Mouse (Mus musculus) R1 (cell line): ENCODE measurements around the gene Ubr1.
A peak's percentile ranks its signal among the peaks of the same experiment; 100 is the strongest.
"Not testable (repeated sequence)": the region's sequence is repeated elsewhere in the genome, so short reads cannot be mapped to it uniquely, and the experiment has no call there.

Experiments
- DNase-seq: peaks from one replicate; pipeline ENCODE4 v3.0.0-alpha.2; 2018; ENCODE audit warnings: low read depth, low spot score

Ubr1 gene

GRCm38 (mm10) chr2:120970559-120971080 is at the start of gene Ubr1:
Gene Ubr1, minus strand, starts transcription at chr2:120970715.
- DNase-seq = peak; percentile 93

- DNase-seq = no peak
Observed at GRCm38 (mm10) chr2:121017151-121017550, 46.6 kb upstream of the Ubr1 start.

DNA sequence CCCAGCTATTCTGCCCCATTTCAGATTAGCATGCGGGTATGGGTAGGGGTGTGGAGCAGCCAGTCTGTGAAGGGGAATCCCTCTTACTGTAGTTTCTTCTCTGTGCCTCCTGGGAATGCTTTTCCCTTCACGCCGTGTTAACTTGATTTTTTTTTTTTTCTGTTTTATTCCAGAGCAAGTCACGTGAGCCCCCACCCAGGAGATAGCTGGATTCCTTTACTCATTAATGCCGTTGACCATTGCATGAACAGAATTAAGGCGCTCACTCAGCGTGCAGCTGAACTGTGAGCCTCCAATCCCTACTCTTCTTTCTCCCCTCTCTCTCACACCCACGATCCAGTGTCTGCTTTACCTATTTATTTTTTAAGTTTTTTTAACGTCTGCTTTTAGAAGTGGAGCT is 45.7 kb upstream of the Ubr1 start:
- DNase-seq = no peak

GRCm38 (mm10) chr2:121015507-121015906 is 45.0 kb upstream of the Ubr1 start:
- no peak for DNase-seq

DNA sequence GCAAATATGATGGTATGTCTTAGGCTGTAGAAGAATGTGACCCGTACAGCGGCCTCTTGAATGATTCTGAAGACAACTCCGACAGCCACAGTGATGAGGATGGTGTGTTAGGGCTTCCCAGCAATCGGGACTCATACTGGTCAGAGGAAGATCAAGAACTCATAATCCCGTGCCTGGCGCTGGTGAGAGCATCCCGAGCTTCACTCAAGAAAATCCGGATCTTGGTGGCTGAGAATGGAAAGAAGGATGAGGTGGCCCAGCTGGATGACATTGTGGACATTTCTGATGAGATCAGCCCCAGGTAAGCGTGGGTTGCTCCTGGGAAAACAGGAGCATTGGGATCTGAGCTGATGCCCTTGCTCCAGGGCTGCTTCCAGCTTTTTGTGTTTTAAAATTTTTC is 42.2 kb upstream of the Ubr1 start:
- DNase-seq = no peak

DNA sequence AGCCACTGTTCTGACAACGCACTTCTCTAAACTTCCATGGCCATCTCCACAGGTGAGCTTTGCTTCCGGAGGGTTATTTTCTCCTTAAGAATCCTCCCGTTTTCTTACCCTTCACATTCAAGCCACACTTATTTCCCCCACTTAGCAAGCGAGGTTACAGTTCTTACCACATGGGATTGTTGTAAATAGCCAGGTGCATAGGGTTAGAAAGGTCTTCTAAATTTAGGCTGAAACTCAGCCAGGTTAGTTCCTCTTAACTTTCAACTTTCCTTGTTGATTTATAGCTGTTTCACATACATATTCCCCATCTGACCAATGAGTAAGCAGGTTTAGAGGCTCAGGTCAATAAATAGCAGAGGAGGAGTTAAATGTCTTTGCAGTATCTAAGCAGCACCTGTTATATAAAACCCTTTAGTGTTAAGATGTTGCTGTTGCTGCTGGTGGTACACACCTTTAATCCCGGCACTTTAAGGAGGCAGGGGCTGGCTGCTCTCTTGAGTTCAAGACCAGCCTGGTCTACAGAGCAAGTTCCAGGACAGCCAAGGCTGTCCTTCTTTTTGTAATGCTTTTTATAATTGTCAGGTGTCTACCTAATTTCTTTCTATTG is 38.7 kb upstream of the Ubr1 start:
- DNase-seq = no peak

GRCm38 (mm10) chr2:121008664-121009007 is 38.1 kb upstream of the Ubr1 start:
- DNase-seq = no peak

GRCm38 (mm10) chr2:121007925-121008663 is 37.6 kb upstream of the Ubr1 start, which contains the start of gene Ccndbp1:
Gene Ccndbp1, plus strand, starts transcription at chr2:121008403.
- peak; percentile 97 for DNase-seq

GRCm38 (mm10) chr2:121006986-121007385 is 36.5 kb upstream of the Ubr1 start:
- DNase-seq = no peak

GRCm38 (mm10) chr2:121004018-121004811 is 33.7 kb upstream of the Ubr1 start:
- DNase-seq = no peak

- peak; percentile 69 for DNase-seq
Observed at GRCm38 (mm10) chr2:121003586-121003985, 33.1 kb upstream of the Ubr1 start.

DNA sequence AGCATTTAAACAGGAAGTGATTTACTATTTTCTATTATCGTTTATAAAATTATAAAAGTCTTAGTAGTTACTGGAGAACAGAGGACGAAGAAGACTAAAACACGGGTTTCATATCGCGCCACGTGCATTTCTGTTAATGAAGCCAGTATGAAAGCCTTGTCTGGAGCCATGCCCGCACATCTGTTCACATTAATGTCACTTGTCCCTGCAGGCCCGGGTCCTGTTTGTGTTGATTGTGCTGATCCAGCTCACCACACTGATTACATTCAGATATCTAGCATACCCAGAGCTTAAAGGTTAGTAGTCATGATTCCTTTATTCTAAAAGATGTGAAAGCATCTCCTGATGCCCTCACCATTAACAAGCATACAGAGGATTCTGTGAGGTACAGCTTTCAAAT is 28.3 kb upstream of the Ubr1 start:
- DNase-seq = no peak

- not testable (repeated sequence) for DNase-seq
Observed at GRCm38 (mm10) chr2:120996607-120997006, 26.1 kb upstream of the Ubr1 start.

- DNase-seq = peak; percentile 69
Observed at GRCm38 (mm10) chr2:120991196-120991595, 20.7 kb upstream of the Ubr1 start.

GRCm38 (mm10) chr2:120985241-120985640 is 14.7 kb upstream of the Ubr1 start:
- DNase-seq = peak; percentile 73

DNA sequence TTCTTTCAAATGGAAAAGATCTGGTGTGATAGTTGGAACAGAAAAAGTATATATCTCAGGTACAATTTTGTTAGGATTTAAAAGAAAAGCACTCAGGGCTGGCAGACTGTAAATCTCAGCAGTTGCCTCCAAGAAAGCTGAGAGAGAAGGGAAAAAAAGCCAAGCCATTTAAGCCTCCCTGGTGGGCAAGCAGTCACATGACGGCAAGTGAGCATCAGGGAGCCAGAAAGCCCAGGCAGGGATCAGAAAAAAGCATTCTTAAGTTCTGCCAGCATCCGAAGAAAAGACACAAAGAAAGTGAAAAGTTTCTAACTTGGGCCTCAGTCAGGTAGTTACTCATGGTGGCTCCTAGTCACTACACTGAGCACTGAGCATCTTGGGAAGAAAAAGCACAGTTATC is 13.1 kb upstream of the Ubr1 start:
- DNase-seq = peak; percentile 8

DNA sequence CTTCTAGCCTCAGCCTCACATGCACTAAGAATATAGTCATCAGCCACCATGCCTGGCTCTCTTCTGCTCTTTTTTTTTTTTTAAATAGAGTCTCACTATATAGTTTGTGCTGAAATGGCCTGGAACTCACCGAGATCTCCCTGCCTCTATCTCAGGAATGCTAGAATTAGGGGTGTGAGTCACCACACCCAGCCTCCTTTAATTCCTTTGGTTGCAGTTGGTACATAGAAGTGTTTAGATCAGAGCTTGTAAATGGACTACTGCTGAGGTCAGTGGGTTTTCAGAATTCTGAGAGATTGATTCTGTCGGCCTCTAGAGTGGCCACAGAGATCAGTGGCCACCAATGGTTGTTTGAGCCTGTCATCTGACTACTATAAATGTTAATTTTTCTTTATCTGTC is 10.3 kb upstream of the Ubr1 start:
- peak; percentile 44 for DNase-seq

DNA sequence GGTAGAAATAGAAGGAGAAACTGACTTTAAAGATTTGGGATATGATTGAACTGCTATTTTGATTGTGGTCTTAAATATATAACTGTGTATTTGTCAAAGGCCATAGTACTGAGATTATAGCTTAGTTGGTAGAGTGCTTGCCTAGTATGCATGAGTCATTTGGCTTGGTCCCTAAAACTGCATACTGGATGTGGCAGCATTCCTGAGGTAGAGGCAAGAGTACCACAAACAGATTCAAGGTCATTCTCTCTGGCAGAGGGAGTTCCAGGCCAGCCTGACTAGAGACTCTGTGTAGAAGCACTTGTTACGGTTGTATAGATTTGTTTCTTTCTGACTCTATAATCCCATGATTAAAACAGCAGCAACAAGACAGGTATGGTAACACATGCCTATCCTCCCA is 9.3 kb upstream of the Ubr1 start:
- DNase-seq = peak; percentile 20

DNA sequence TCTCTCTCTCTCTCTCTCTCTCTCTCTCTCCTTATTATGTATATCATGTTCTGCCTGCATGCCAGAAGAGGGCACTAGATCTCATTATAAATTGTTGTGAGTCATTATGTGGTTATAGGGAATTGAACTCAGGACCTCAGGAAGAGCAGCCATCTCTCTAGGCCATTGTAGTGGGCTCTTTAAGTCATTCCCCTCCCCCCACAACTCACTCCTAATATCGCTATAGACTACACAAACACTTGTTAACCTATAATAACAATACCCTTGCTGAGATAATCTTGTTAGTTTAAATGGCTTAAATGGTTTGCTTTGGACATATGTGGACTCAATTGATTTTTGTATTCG is 8.2 kb upstream of the Ubr1 start:
- DNase-seq = no peak

DNA sequence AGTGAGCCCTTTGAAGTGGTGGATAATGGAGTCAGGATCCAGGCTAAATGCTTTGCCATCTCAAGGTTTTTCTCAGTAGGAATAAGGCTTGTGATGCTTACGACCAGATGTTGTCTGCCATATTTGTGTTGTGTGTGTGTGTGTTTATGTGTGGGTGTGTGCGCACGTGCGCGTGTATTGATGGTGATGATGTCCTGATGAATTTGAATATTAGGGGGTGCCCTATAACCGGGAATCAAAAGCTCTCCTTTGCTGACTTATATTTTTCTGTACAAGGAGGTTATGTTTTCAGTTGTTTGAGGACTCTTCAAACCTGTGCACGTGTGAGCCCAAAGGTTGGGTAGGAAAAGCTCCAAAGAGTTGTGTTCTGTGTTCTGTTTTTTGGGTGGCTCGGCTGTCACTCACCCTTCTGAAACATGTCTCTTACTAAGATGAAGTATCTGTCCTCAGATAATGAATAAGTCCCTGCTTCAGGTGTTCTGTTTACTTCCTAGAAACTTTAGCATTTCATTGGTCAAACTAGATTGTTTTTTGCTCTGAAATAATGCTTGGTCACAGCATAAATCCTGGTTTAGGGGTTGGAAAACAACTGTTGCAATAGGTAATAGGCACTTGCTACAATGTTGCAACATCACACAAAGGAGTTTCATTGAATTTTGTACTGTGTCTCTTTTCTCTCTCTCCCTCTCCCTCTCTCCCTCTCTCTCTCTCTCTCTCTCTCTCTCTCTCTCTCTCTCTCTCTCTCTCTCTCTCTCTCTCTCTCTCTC is 7.6 kb upstream of the Ubr1 start:
- no peak for DNase-seq

DNA sequence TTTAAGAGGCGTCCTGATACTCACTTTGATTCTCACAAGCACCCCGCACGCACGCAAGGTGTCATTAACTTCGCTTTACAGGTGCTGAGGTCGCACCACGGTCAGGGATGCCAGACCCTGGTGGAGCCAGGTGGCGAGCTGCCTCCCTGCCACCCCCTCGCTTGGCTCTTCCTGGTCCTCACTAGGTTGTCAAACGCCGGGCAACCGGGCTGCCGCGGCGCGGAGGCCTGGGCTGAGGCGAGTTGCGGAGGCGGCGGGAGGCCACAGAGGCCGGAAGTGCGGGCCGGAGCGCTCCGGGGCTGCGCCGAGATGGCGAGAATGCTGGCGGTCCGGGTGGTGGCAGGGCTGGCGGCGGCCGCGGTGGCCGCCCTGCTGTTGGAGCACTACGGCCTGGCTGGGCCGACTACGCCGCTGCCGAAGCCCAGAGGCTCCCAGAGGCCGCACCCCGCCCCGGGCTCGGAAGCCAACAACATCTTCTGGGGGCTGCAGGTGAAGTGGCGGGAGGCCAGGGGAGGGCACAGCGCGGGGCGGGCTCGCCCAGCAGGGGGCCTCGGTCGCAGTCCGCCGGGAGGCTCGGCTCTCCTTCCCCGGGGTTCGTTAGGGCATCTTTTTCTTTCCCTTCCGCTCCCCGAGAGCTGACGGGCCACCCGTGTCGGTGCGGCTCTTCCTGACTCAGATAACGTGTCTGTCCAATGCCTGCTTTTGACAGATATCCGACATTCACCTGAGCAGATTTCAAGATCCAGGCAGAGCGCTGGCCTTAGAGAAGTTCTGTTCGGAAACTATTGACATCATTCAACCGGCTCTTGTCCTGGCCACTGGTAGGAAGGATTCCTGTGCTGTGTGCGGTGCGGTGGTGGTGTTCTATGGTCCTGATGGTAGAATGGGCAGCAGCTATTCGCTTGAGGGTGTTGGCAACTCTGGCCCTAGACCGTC is 6.7 kb upstream of the Ubr1 start, which contains the start of gene Tmem62:
Gene Tmem62, plus strand, starts transcription at position 28 of the 936 bp plus-strand sequence.
- DNase-seq = peak; percentile 46
